Mouse (Mus musculus): ENCODE measurements at regions not wholly inside any gene's neighbourhood (a gene's known extent, or its start where the extent isn't known, plus 50 kb on each side); places are given as distances from the start of the nearest gene placed in this dataset.
"Not testable (repeated sequence)": the region's sequence is repeated elsewhere in the genome, so short reads cannot be mapped to it uniquely, and the experiment has no call there.

DNA sequence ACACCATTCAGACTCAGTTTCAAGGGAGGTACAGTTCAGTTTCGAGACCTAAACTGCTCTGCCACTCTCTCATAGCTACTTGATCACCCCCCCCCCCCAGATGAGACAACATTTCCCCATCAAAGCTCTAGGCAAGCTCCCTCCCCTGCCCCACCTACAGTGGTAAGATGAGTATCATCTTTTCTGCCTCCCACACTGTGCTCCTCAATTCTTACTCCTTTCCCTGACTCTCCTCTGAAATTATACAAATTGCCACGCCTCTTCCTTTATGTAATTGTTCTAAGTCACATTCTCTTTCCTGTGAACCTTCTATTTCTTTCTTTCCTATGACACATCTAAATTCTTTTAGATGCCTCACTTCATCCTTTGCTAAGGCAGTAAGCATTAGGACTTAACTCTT is 321.6 kb downstream of the Htr1b start:
- no peak for DNase-seq (ENCODE audit: low read depth)

DNA sequence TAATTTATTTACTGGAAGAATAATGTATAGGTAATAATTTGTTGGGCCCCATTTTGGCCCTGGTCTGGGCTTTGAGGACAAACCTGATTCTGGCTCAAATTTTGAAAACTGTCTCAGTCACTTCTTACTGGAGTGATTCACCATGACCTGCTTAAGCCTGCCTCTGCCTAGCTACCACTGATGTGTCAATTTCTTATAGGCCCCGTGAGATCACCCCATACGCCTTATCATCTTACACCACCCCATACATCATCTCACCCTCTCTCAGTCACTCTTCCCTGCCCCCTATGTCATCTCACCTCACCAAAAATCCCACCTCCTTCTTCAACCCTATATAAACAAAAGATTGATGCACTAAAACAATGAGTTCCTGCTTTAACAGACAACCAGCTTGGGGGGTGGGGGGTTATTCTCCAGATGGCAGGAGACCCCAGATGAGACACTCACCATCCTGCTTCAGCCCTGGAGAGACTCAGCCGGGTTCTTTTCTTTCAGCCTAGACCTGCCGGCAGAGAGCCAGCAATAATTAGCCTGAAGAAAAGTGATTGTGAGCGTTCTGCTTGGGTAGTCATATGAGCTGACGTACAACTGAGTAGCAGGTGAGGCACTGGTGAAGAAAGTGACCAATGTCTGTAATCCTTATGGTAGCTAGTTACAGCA is 325.0 kb downstream of the Htr1b start:
- no peak for DNase-seq (ENCODE audit: low read depth)

DNA sequence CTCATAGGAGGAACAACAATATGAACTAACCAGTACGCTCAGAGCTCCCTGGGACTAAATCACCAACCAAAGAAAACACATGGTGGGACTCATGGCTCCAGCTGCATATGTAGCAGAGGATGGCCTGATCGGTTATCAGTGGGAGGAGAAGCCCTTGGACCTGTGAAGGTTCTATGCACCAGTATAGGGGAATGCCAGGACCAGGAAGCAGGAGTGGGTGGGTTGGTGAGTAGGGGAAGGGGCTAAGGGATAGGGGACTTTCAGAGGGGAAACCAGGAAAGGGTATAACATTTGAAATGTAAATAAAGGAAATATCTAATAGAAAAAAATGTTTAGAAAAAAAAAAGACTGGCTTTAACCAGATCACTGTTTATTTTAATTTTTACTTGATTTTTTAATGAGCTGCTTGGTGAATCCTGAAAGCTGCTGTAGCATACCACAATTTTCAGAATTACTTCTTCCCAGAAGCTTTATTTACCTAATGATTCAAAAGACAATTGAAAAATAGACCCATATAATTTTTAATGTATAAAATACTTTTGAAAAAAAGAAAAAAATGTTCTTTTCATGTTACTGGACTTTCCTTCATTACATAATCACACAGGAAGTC is 328.1 kb downstream of the Htr1b start:
- DNase-seq (ENCODE audit: low read depth), result no peak

DNA sequence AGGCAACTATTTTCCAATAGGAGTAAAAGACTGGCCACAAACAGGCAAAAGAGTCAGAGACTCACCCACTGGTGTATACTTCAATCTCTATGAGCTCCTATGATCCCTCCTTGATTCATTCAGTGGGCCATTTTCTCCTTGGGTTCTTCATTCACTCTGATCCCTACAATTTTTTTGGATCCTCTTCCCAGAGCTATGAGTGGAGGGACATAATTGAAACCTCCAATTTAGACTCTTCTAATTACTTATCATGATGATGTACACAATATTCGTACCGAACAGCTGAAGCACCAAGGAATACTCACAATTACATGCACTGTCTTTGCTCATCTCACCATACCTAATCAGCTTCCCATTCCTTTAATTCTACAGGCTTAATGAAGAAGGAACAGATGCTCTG is 357.9 kb downstream of the Htr1b start:
- no peak for DNase-seq (ENCODE audit: low read depth)

DNA sequence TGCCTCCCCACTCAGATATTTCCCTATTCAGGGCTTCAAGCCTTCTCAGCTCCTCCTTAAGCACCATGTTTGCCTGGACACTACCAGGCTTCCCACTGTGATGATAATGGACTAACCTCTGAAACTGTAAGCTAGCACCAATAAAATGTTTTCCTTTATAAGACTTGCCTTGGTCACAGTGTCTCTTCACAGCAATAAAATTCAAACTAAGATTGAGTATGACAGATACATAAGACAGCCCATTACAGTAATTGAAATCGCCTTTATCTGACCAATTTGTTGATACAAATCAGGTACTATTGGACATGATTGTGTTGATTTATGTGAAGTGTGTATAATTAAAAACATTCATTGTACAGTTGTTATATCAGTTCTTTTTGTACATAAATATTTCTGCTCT is 358.3 kb downstream of the Htr1b start:
- no peak for DNase-seq (ENCODE audit: low read depth)

DNA sequence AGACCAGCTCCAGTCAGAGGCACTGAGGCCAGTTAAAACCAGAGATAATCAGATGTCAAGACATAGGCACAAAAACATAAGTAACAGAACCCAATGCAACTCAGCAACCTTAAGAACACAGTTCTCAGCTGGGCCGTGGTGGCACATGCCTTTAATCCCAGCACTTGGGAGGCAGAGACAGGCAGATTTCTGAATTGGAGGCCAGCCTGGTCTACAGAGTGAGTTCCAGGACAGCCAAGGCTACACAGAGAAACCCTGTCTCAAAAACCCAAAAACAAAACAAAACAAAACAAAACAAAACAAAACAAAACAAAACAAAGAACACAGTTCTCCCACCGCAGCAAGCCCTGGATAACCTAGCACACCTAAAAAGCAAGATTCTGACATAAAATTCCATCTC is 408.7 kb downstream of the Htr1b start:
- not testable (repeated sequence) for DNase-seq (ENCODE audit: low read depth)

DNA sequence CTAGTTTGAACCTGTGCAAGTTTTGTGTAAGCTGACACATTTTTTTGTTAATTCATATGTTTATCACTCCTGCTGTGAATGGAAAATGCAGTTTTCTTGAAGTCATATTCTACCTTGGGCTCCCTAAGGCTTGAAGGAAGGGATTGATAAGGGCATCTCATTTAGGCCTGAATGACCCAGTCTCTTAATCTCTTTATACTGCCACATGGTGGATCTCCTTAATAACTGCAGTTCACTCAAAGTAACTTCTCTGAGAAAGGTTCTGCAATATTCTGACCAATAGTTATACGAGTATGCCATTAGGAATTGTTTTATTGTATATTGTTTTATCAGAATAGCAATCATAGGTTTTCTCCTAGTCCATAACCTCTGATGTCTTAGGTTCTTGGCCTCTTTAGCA is 415.7 kb downstream of the Htr1b start:
- DNase-seq (ENCODE audit: low read depth), result peak; percentile 33

DNA sequence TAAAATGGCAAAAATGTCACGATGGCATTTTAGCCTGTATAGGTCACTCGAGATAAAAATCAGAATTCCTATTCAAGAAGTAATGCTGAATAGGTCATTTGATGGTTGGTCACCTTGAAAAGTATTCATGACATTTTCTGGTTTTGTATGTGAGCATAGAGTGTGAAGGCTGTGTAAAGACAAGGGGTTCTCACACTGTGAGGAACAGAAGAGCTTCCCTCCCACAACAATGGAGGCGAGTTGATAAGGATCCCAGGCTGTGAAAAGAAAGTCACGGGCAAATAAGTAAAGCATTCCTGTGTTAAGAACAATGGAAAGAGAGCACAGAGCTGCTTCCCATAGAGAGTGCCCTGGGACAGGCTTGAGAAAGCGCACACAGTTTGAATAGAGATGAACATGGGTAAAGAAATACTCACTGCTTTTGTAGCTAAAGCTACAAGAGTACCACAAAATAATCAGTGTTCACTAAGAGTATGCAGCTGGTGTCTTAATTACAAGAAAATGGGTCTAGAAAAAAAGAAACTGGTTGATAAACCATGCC is 418.0 kb downstream of the Htr1b start:
- DNase-seq (ENCODE audit: low read depth), result peak; percentile 17

DNA sequence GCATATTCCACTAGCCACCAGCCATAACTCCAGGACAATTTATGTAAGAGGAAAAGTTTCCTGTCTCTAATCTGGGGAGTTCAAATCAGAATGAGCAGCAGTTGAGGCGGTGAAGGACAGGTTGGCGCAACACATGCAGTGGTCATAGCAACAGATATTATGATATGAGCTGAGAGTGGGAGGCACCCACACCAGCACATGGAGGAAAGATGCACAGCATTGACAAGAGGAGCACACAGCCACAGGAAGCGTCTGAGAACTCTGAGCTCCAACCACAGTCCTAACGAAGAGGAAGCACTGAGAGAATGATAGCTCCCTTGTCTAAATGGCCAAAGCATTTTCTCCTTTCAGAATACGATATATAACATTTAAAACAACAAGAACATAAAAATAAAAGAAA is 418.9 kb downstream of the Htr1b start:
- DNase-seq (ENCODE audit: low read depth), result peak; percentile 98

DNA sequence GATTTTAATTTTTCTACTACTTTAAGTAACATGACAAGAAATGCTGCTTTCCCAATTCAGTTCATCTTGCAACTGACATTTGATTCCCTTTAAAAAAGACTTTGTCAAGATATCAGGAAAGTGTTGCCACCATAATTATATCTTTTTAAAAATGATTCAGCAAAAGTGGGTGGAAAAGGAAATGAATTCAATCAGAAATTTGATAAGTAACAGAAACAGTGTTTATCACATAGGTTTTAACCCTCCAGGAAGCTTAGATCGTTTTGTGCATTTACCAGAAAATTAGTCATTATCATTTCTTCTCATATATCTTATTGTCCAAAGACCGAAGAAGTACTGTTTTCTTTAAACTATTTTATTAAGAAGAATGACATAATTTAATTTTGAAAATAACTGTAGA is 441.0 kb downstream of the Htr1b start:
- peak; percentile 50 for DNase-seq (ENCODE audit: low read depth)
